In the genomic region with DNA sequence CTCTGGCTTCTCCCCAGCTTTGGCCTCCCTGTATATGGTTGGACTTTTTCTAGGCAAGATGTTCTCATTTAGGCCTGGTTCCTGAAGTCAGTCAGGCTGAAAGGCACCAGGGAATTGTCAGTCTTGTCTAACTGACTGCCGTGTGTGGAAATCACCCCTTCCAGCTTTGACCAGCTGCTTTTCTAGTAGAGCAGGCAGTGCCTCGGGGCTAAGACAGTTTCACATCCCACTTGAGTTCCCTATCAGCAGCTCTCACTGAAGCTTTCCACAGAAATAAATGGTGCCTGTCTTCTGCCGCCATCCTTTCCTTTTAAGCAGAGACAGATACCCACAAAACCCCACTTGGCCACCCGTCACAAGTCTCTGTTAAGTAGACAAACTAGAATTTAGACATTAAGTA, we compare ENCODE assay signal across 12 mouse cellular contexts.
DNase-seq lines count a peak whose midpoint lies in the region; ATAC-seq and TF ChIP-seq lines count a peak whose summit lies in the region.
"Had no signal": no experiment of that assay in that cellular context is flagged by ENCODE, and none has a peak within 500 bp of the region (broad histone marks: within the 10 kb centered on the region; RNA-seq: fewer than 3 reads in every experiment).

No protein-coding gene starts in this region.

- H3K9me3 ChIP-seq in embryonic facial prominence, embryonic 15.5 days (replicated peaks): no peaks in the 10 kb centered on the region
- no peaks in the 10 kb centered on the region for H3K9me3 ChIP-seq in neural tube, embryonic 15.5 days (replicated peaks)
- H3K9me3 ChIP-seq: kidney, embryonic 15.5 days; liver, embryonic 12.5 days had no signal

- H3K27me3 ChIP-seq in embryonic facial prominence, embryonic 15.5 days: no peaks in the 10 kb centered on the region
- no peaks in the 10 kb centered on the region for H3K27me3 ChIP-seq in neural tube, embryonic 15.5 days (replicated peaks)
- H3K27me3 ChIP-seq: kidney, embryonic 15.5 days; liver, embryonic 12.5 days had no signal

- no peak overlapping the region for H3K9ac ChIP-seq in embryonic facial prominence, embryonic 15.5 days
- no peak overlapping the region for H3K9ac ChIP-seq in neural tube, embryonic 15.5 days (replicated peaks)
- H3K9ac ChIP-seq: forebrain, postnatal 0 days; kidney, embryonic 15.5 days; liver, embryonic 12.5 days had no signal

- peak overlapping the region; percentile 32; the same call in 1 of the 2 replicates for H3K27ac ChIP-seq in layer of hippocampus, adult 2 months
- peak overlapping the region; percentile 51 for H3K27ac ChIP-seq in embryonic facial prominence, embryonic 15.5 days (replicated peaks)
- peak overlapping the region; percentile 42 for H3K27ac ChIP-seq in neural tube, embryonic 15.5 days (replicated peaks)
- H3K27ac ChIP-seq: kidney, embryonic 15.5 days; liver, embryonic 12.5 days had no signal

- peaks cover 10% of the 10 kb centered on the region; the same call in 1 of the 2 replicates for H3K4me1 ChIP-seq in embryonic facial prominence, embryonic 15.5 days
- peaks cover 26% of the 10 kb centered on the region for H3K4me1 ChIP-seq in neural tube, embryonic 15.5 days
- H3K4me1 ChIP-seq: liver, embryonic 12.5 days had no signal

- WGBS in embryonic facial prominence, embryonic 15.5 days: 37% methylated on average over 4 of the region's 4 CpGs
- 53% methylated on average over 4 of the region's 4 CpGs for WGBS in neural tube, embryonic 15.5 days

- TF ChIP-seq CTCF in layer of hippocampus, adult 2 months (conservative IDR thresholded peaks at IDR 0.05): no peak

- no peak for DNase-seq in layer of hippocampus, adult 2 months (ENCODE audit: low spot score in 2 of 2)
- DNase-seq in layer of hippocampus, postnatal 14 days (ENCODE audit: low spot score in 2 of 2): no peak
- DNase-seq in monocyte, adult 2 months (ENCODE audit: low read depth in 1 of 2, low spot score in 2 of 2): peak; percentile 16 to 17
- no peak for DNase-seq in left cerebral cortex, postnatal 10 days (ENCODE audit: extremely low spot score in 1 of 2, low spot score in 2 of 2)
- DNase-seq: cerebellum, adult 18-20 months; forebrain, postnatal 0 days; spleen, adult 18-20 months had no signal

- intact Hi-C loops in left cerebral cortex, postnatal 10 days (cut with DNase I): no loop called here

- ATAC-seq in monocyte, adult 5-6 weeks (replicated peaks; ENCODE audit: insufficient number of reproducible peaks, low FRiP score, low TSS enrichment, poor library complexity, severe bottlenecking): no peak
- no peak for ATAC-seq in embryonic facial prominence, embryonic 15.5 days (ENCODE audit: insufficient number of reproducible peaks, low FRiP score, low TSS enrichment, low read depth)
- ATAC-seq in neural tube, embryonic 15.5 days (ENCODE audit: low FRiP score): no peak
- ATAC-seq: forebrain, postnatal 0 days; liver, embryonic 12.5 days had no signal

- H3K4me3 ChIP-seq in layer of hippocampus, adult 2 months: no peak overlapping the region
- no peak overlapping the region for H3K4me3 ChIP-seq in embryonic facial prominence, embryonic 15.5 days (replicated peaks)
- no peak overlapping the region for H3K4me3 ChIP-seq in neural tube, embryonic 15.5 days (replicated peaks)
- H3K4me3 ChIP-seq: kidney, embryonic 15.5 days; liver, embryonic 12.5 days had no signal

- no peak overlapping the region for H3K4me2 ChIP-seq in embryonic facial prominence, embryonic 15.5 days (replicated peaks)
- H3K4me2 ChIP-seq in neural tube, embryonic 15.5 days: no peak overlapping the region
- H3K4me2 ChIP-seq: kidney, embryonic 15.5 days; liver, embryonic 12.5 days had no signal

- peaks cover 16% of the 10 kb centered on the region for H3K36me3 ChIP-seq in embryonic facial prominence, embryonic 15.5 days
- H3K36me3 ChIP-seq in neural tube, embryonic 15.5 days: peaks cover 20% of the 10 kb centered on the region

Comparison
In these comparisons a context has a peak if more than half of its experiments do, and no peak if none do; other contexts are left out.
1. DNase-seq: peak in monocyte, adult 2 months (2 of 2); none in layer of hippocampus, adult 2 months (0 of 2), layer of hippocampus, postnatal 14 days (0 of 2) and left cerebral cortex, postnatal 10 days (0 of 2).
2. Peak in every context shown above with its lines, with median percentiles within 50 percentile points of each other: H3K27ac ChIP-seq.